Mouse (Mus musculus) kidney, postnatal 10 days (tissue): ENCODE results near the gene Marco.

Experiments used
- DNase-seq: peaks from one replicate; pipeline ENCODE4 v3.0.0; 2021; ENCODE audit warnings: mixed read lengths

The Marco gene

DNA sequence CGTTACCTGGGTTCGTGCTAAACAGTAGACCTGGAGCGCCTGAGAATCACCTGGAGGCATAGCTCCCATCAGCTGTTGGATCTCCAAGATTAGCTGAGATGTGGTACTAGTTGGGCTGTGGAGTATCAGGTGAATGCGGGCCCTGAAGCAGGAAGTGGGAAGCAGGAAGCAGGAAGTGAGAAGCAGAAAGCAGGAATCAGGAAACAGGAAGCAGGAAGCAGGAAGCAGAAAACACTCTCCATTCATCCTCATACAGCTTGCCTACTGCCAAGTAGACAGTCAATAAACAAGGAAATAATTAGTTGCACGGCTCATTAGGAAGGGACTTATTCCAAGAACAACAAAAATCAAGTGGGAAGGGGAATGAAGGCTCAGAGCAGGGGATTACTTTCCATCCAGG, 69.2 kb downstream of the Marco start:
- no peak for DNase-seq

DNA sequence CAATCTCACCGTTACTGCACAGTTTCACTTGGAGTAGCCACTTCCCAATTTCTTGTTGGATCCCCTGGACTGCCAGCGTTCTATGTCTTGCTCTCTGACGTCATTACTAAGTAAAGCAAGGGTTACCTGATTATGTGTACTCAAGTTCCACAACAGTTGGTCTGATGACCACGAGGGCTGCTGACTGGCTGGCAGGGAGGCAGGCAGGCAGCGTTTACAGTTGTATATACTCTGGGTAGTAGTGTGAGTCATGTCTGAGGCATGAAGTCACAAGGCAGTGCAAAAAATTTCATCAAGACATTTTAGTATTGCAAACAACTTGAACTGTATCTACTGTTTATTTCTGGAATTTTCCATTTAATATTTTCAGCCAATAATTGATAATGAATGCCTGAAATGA, 74.7 kb downstream of the Marco start:
- DNase-seq, result no peak

DNA sequence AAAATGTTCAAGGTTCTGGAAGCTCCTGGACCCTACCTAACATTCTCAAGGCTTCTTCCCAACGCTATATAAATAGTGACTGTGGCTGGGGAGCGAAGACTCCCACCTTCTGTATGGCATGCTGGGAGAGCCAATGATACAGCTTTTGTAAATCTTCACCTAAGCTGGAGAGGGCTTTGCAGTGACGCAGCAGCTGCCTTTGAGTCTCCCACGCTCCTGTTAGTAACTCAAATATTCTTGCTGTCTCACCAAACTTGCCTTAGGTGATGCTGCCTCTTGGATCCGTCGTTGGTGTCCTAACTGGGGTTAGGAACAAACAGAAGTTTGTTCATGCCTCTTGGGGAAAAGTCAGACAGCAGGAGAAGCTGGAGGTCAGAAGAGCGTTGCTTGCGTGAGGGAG, 79.2 kb downstream of the Marco start:
- DNase-seq, result no peak
